Mouse (Mus musculus) kidney, adult 2 months (tissue): ENCODE results near the gene Atp1b3. TPM values are rescaled to one million over a fixed set of nuclear protein-coding genes. Genes with fewer than 3 reads are reported as not detected.

Experiments used
- DNase-seq: peaks from one replicate; pipeline ENCODE4 v3.0.0; 2021
- H3K27ac ChIP-seq: fragments of 200-500 bp; 2 replicates; pipeline ENCODE4 v1.5.1; 2012; ENCODE audit warnings: low read depth, low read length, control low read depth, inconsistent platforms; ENCODE audit not compliant: insufficient read depth
- H3K27me3 ChIP-seq: fragments of 200-500 bp; replicated peaks from 2 replicates; pipeline ENCODE4 v1.6.1; 2012; ENCODE audit warnings: mild to moderate bottlenecking, moderate library complexity, low read length, inconsistent platforms; ENCODE audit not compliant: control insufficient read depth, insufficient read depth
- H3K36me3 ChIP-seq: fragments of 200-500 bp; 2 replicates; pipeline ENCODE4 v1.6.1; 2012; ENCODE audit warnings: mild to moderate bottlenecking, moderate library complexity, low read length, inconsistent platforms; ENCODE audit not compliant: control insufficient read depth, insufficient read depth
- H3K4me1 ChIP-seq: fragments of 200-500 bp; 2 replicates; pipeline ENCODE4 v1.6.1; 2011; ENCODE audit warnings: low read length; ENCODE audit not compliant: control insufficient read depth, insufficient read depth
- H3K4me3 ChIP-seq: fragments of 200-500 bp; 2 replicates; pipeline ENCODE4 v1.5.1; 2011; ENCODE audit warnings: mild to moderate bottlenecking, low read depth, low read length, control low read depth; ENCODE audit not compliant: insufficient read depth
- CTCF ChIP-seq: fragments of 200-500 bp; conservative IDR thresholded peaks from 2 replicates; pipeline ENCODE4 v1.5.1; 2011; ENCODE audit warnings: low read depth, mild to moderate bottlenecking, control low read depth, low read length, moderate library complexity, mixed read lengths; ENCODE audit not compliant: insufficient read depth, insufficient read length
- POLR2A ChIP-seq: fragments of 200-500 bp; IDR thresholded peaks from one replicate; pipeline ENCODE4 v1.6.1; 2011; ENCODE audit warnings: low read depth, low read length, control low read depth
- WGBS: fragments of 180-500 bp; shearing (Covaris S2); methylation state at CpG from one replicate; pipeline ENCODE4 v1.1.7; 2018; 5-methylcytosine and 5-hydroxymethylcytosine counted together
- polyA plus RNA-seq: library from polyadenylated mRNA; depleted of rRNA; stranded (reverse); fragments of >200 nt; gene quantifications from 2 replicates; pipeline ENCODE4 v1.2.3, GENCODE M21; 2012

Gene Atp1b3
- polyA plus RNA-seq, 1 experiment: 71.0 TPM

- Histone ChIP-seq H3K27ac (no peak overlapping the region), H3K36me3 (no peaks in the 10 kb centered on the region), H3K4me3 (no peak overlapping the region), H3K27me3 (no peaks in the 10 kb centered on the region; the same call in 1 of the 2 replicates), H3K4me1 (no peaks in the 10 kb centered on the region)
- no peak for DNase-seq
- no peak for TF ChIP-seq CTCF
- no peak for TF ChIP-seq POLR2A
- WGBS: 65% methylated on average over 7 of the region's 7 CpGs
Observed at GRCm38 (mm10) chr9:96379551-96379950, 15.3 kb upstream of the Atp1b3 start.

GRCm38 (mm10) chr9:96378747-96379146 lies 14.5 kb upstream of the Atp1b3 start:
- 70% methylated on average over 5 of the region's 5 CpGs for WGBS
- Histone ChIP-seq H3K27me3 (no peaks in the 10 kb centered on the region), H3K4me3 (no peak overlapping the region), H3K36me3 (no peaks in the 10 kb centered on the region), H3K27ac (no peak overlapping the region), H3K4me1 (no peaks in the 10 kb centered on the region)
- TF ChIP-seq POLR2A: no peak
- TF ChIP-seq CTCF: no peak
- no peak for DNase-seq

DNA sequence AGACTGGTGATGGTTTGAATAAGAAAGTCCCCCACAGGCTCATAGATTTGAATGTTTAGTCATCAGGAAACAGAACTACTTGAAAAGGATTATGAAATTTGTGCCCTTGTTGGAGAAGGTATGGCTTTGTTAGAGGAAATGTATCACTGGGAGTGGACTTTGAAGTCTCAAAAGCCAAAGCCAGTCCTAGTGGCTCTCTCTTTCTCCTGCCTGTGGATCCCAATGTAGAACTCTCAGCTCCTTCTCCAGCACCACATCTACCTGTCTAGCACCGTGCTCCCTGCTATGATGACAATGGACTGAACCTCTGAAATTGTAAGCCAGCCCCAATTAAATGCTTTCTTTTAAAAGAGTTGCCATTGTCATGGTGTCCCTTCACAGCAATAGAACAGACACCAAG lies 12.9 kb upstream of the Atp1b3 start:
- DNase-seq: no peak
- no peak overlapping the region for H3K27ac ChIP-seq
- 86% methylated on average over 1 of the region's 1 CpGs for WGBS
- H3K27me3 ChIP-seq: no peaks in the 10 kb centered on the region
- no peaks in the 10 kb centered on the region for H3K36me3 ChIP-seq
- no peak overlapping the region for H3K4me3 ChIP-seq
- TF ChIP-seq CTCF (no peak), POLR2A (no peak)
- H3K4me1 ChIP-seq: no peaks in the 10 kb centered on the region

GRCm38 (mm10) chr9:96375819-96376218 lies 11.6 kb upstream of the Atp1b3 start:
- H3K27me3 ChIP-seq: no peaks in the 10 kb centered on the region
- TF ChIP-seq CTCF (no peak), POLR2A (no peak)
- no peak overlapping the region for H3K27ac ChIP-seq
- H3K4me3 ChIP-seq: no peak overlapping the region
- WGBS: 79% methylated on average over 3 of the region's 3 CpGs
- H3K36me3 ChIP-seq: no peaks in the 10 kb centered on the region
- H3K4me1 ChIP-seq: 0 out of 2 replicates have a peak, but pooled peaks cover 3% of the 10 kb centered on the region
- DNase-seq: no peak

DNA sequence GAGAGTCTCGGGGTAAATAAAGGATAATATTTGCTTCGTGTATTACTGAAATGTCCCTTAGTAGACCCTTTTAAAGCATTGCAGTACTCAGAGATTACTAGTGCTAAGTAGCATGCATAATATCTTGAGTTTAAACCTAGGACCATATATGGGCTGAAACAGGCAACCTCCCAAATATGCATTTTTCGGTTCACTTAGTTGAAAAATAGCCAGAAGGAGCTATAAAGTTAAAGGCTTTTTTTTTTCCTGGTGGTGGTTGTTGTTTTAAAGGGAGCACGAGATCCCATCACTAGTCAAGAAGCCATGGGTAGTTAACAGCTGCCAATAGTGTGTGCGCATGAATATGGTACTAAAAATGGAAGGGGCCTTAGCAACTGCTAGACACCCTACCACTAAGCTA lies 6.8 kb upstream of the Atp1b3 start:
- Histone ChIP-seq H3K36me3 (no peaks in the 10 kb centered on the region), H3K4me1 (peaks cover 5% of the 10 kb centered on the region; the same call in 1 of the 2 replicates), H3K27me3 (no peaks in the 10 kb centered on the region), H3K4me3 (no peak overlapping the region), H3K27ac (peak overlapping the region; percentile 50)
- peak; percentile 6 for DNase-seq
- TF ChIP-seq CTCF (no peak), POLR2A (no peak)
- 57% methylated on average over 5 of the region's 5 CpGs for WGBS

GRCm38 (mm10) chr9:96369654-96370384 lies 5.6 kb upstream of the Atp1b3 start:
- H3K36me3 ChIP-seq: no peaks in the 10 kb centered on the region
- H3K4me3 ChIP-seq: no peak overlapping the region
- WGBS: 64% methylated on average over 5 of the region's 5 CpGs
- TF ChIP-seq POLR2A: no peak
- TF ChIP-seq CTCF: no peak
- peaks cover 5% of the 10 kb centered on the region; the same call in 1 of the 2 replicates for H3K4me1 ChIP-seq
- no peak overlapping the region for H3K27ac ChIP-seq
- DNase-seq: no peak
- no peaks in the 10 kb centered on the region for H3K27me3 ChIP-seq

DNA sequence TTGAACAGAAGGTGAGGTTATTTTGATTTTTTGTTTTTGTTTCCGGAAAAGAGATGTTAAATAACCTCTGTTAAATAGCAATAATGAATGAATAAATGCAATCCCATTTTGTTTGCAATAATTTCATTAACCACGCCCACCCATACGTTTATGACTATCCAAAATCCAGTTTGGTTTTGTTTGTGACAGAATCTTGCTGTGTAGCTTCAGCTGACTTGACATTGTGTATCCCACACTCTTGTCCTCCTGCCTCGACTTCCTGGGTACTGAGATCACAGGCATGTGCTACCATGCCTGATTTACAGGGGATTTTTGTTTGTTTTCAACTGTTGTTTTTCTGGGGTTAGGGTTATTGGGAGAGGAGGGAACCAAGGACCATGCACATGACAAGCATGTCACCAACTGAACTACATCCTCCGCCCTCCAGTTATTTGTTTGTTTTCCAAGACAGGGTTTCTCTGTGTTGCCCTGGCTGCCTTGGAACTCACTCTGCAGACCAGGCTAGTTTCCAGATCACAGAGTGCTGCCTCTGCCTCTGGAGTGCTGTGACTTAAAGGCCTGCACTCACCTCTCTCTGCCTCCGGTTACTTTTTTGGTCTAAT lies 1.1 kb upstream of the Atp1b3 start:
- H3K27ac ChIP-seq: no peak overlapping the region
- H3K27me3 ChIP-seq: no peaks in the 10 kb centered on the region
- WGBS: 54% methylated on average over 6 of the region's 6 CpGs
- H3K4me1 ChIP-seq: peaks cover 10% of the 10 kb centered on the region
- H3K4me3 ChIP-seq: no peak overlapping the region
- no peaks in the 10 kb centered on the region for H3K36me3 ChIP-seq
- TF ChIP-seq POLR2A (no peak), CTCF (no peak)
- DNase-seq: no peak
